In genomic region chr17:34898160-34898586, GRCm38 (mm10) we compare ENCODE assay signal across 8 mouse cellular contexts. TPM values are rescaled to one million over a fixed set of nuclear protein-coding genes. Genes with fewer than 3 reads are reported as not detected.
A peak's percentile ranks its signal among the peaks of the same experiment; 100 is the strongest.
DNase-seq lines count a peak whose midpoint lies in the region; ATAC-seq and TF ChIP-seq lines count a peak whose summit lies in the region.

Gene C2, minus strand, starts transcription at chr17:34898265.
Gene Ehmt2, plus strand, starts transcription at chr17:34898469.

- H3K4me1 ChIP-seq in heart, embryonic 13.5 days, result peaks cover 46% of the 10 kb centered on the region
- peaks cover 9 to 19% of the 10 kb centered on the region in 2 experiments for H3K4me1 ChIP-seq in liver, embryonic 14.5 days (replicated peaks; ENCODE audit: control insufficient read depth in 2 of 2, insufficient read depth in 2 of 2, low read length in 1 of 2)
- H3K4me1 ChIP-seq in stomach, embryonic 16.5 days (ENCODE audit: control insufficient read depth, insufficient read depth, low read length), result peaks cover 25% of the 10 kb centered on the region

- H3K27me3 ChIP-seq in heart, embryonic 13.5 days (replicated peaks), result no peaks in the 10 kb centered on the region
- H3K27me3 ChIP-seq in liver, embryonic 14.5 days (ENCODE audit: control insufficient read depth, insufficient read depth, low read length), result no peaks in the 10 kb centered on the region
- no peaks in the 10 kb centered on the region for H3K27me3 ChIP-seq in stomach, embryonic 16.5 days (ENCODE audit: control insufficient read depth, insufficient read depth, low read length)

- DNase-seq in CD4-positive, CD25-positive, alpha-beta regulatory T cell, adult 2 months (ENCODE audit: low read depth, low spot score), result peak; percentile 84
- peak; percentile 69 for DNase-seq in brain, embryonic 18.5 days (ENCODE audit: low read depth, low spot score)
- peak; percentile 90 for DNase-seq in kidney, postnatal 14 days
- DNase-seq in liver, embryonic 14.5 days (ENCODE audit: low read depth in 3 of 3, low spot score in 3 of 3), result peak in 2 of 3 experiments; percentile 46 to 55
- DNase-seq in neural tube, embryonic 10.5 days (ENCODE audit: extremely low spot score, low spot score), result peak; percentile 89

- peak within 1 kb of the TSS; percentile 95 for H3K4me3 ChIP-seq in heart, embryonic 13.5 days
- H3K4me3 ChIP-seq in liver, embryonic 14.5 days (ENCODE audit: insufficient read depth in 1 of 2, low read depth in 2 of 2, low read length in 2 of 2), result peak within 1 kb of the TSS; percentile 64 to 85
- H3K4me3 ChIP-seq in stomach, embryonic 16.5 days (replicated peaks; ENCODE audit: low read length), result peak within 1 kb of the TSS; percentile 92

- peaks cover 33% of the 10 kb centered on the region for H3K36me3 ChIP-seq in heart, embryonic 13.5 days
- H3K36me3 ChIP-seq in liver, embryonic 14.5 days (replicated peaks; ENCODE audit: control insufficient read depth, insufficient read depth, low read depth), result peaks cover 3% of the 10 kb centered on the region
- peaks cover 15% of the 10 kb centered on the region; the same call in 1 of the 2 replicates for H3K36me3 ChIP-seq in stomach, embryonic 16.5 days (ENCODE audit: control insufficient read depth, insufficient read depth, low read length)

- WGBS in heart, embryonic 13.5 days, result 0% methylated on average over 21 of the region's 44 CpGs
- 0% methylated on average over 26 of the region's 44 CpGs for WGBS in liver, embryonic 14.5 days (ENCODE audit: insufficient replicate concordance)
- 0% methylated on average over 42 of the region's 44 CpGs for WGBS in stomach, embryonic 16.5 days

- TF ChIP-seq CTCF in liver, embryonic 14.5 days (IDR thresholded peaks at IDR 0.05; ENCODE audit: low read depth), result no peak

- no peaks in the 10 kb centered on the region for H3K9me3 ChIP-seq in heart, embryonic 13.5 days
- H3K9me3 ChIP-seq in liver, embryonic 14.5 days (ENCODE audit: control insufficient read depth, low read length), result no peaks in the 10 kb centered on the region
- H3K9me3 ChIP-seq in stomach, embryonic 16.5 days (replicated peaks; ENCODE audit: control insufficient read depth, low read length), result no peaks in the 10 kb centered on the region

- peak within 1 kb of the TSS; percentile 85 for H3K4me2 ChIP-seq in heart, embryonic 13.5 days
- H3K4me2 ChIP-seq in liver, embryonic 14.5 days (ENCODE audit: low read depth), result peak within 1 kb of the TSS; percentile 97
- peak within 1 kb of the TSS; percentile 84 for H3K4me2 ChIP-seq in stomach, embryonic 16.5 days (ENCODE audit: low read depth, low read length)

- peak within 1 kb of the TSS; percentile 96 for H3K27ac ChIP-seq in heart, embryonic 13.5 days (replicated peaks)
- peak within 1 kb of the TSS; percentile 75 for H3K27ac ChIP-seq in liver, embryonic 14.5 days
- H3K27ac ChIP-seq in stomach, embryonic 16.5 days (ENCODE audit: low read length), result peak within 1 kb of the TSS; percentile 95

- TF ChIP-seq EP300 in liver, embryonic 14.5 days (IDR thresholded peaks at IDR 0.05; ENCODE audit: low read depth), result no peak

- peak within 1 kb of the TSS; percentile 99 for H3K9ac ChIP-seq in heart, embryonic 13.5 days
- peak within 1 kb of the TSS; percentile 85 for H3K9ac ChIP-seq in liver, embryonic 14.5 days (replicated peaks)
- peak within 1 kb of the TSS; percentile 99 for H3K9ac ChIP-seq in stomach, embryonic 16.5 days (ENCODE audit: low read length)

- ATAC-seq in erythroid progenitor cell, adult 5-6 weeks (replicated peaks; ENCODE audit: low FRiP score, poor library complexity, severe bottlenecking), result peak; percentile 59
- ATAC-seq in heart, embryonic 13.5 days (ENCODE audit: extremely low read depth, insufficient number of reproducible peaks, low FRiP score, low TSS enrichment), result peak; percentile 16
- ATAC-seq in liver, embryonic 14.5 days (ENCODE audit: insufficient read depth), result peak; percentile 46
- peak; percentile 55 for ATAC-seq in stomach, embryonic 16.5 days (ENCODE audit: insufficient read depth, low FRiP score)

RNA-seq across cellular contexts. Expression of gene C2, which starts in this region (rescaled TPM):
- total RNA-seq in erythroid progenitor cell, adult 5-6 weeks (2015; ENCODE audit: low replicate concordance), result 15.5 and 23.5 TPM in 2 replicates
- 1.8 TPM in 1 of 2 replicates, not detected in the other for total RNA-seq in erythroid progenitor cell, adult 5-6 weeks (2017; ENCODE audit: low replicate concordance)
- 0.84 and 1.9 TPM in 2 replicates for polyA plus RNA-seq in heart, embryonic 13.5 days (2015; fragmentation: Nextera tagmentation; extraction: Ambion mirVana)
- 14.6 and 15.6 TPM in 2 replicates for polyA plus RNA-seq in liver, embryonic 14.5 days (2012; rRNA removed)
- 14.1 and 15.8 TPM in 2 replicates for polyA plus RNA-seq in liver, embryonic 14.5 days (2014; fragmentation: Nextera tagmentation; extraction: Ambion mirVana)
- 4.4 and 5.5 TPM in 2 replicates for polyA plus RNA-seq in stomach, embryonic 16.5 days (2015; fragmentation: Nextera tagmentation; extraction: Ambion mirVana)

RNA-seq across cellular contexts. Expression of gene Ehmt2, which starts in this region (rescaled TPM):
- 15.1 and 28.5 TPM in 2 replicates for total RNA-seq in erythroid progenitor cell, adult 5-6 weeks (2015; ENCODE audit: low replicate concordance)
- 7.0 and 8.3 TPM in 2 replicates for total RNA-seq in erythroid progenitor cell, adult 5-6 weeks (2017; ENCODE audit: low replicate concordance)
- polyA plus RNA-seq in heart, embryonic 13.5 days (2015; fragmentation: Nextera tagmentation; extraction: Ambion mirVana), result 38.8 and 42.4 TPM in 2 replicates
- polyA plus RNA-seq in liver, embryonic 14.5 days (2012; rRNA removed), result 28.5 and 29.7 TPM in 2 replicates
- polyA plus RNA-seq in liver, embryonic 14.5 days (2014; fragmentation: Nextera tagmentation; extraction: Ambion mirVana), result 10.2 TPM in 2 replicates
- 61.0 and 61.1 TPM in 2 replicates for polyA plus RNA-seq in stomach, embryonic 16.5 days (2015; fragmentation: Nextera tagmentation; extraction: Ambion mirVana)

Comparison
In these comparisons a context has a peak if more than half of its experiments do, and no peak if none do; other contexts are left out.
1. Peak in every context shown above with its lines: DNase-seq, ATAC-seq, H3K4me3 ChIP-seq and H3K27ac ChIP-seq.